Mouse (Mus musculus) G1E (cell line): ENCODE measurements around the gene Pomp. TPM values are rescaled to one million over a fixed set of nuclear protein-coding genes. Genes with fewer than 3 reads are reported as not detected.

Experiments
- ATAC-seq: 2 replicates; pipeline ENCODE4 v1.8.0; 2016; ENCODE audit warnings: mild to moderate bottlenecking; ENCODE audit not compliant: insufficient number of reproducible peaks, poor library complexity, low FRiP score, severe bottlenecking; ENCODE audit errors: extremely low read depth
- DNase-seq: peaks from one replicate; pipeline ENCODE4 v3.0.0; 2012; ENCODE audit warnings: low spot score
- H3K27me3 ChIP-seq: 2 replicates; pipeline ENCODE4 v1.6.1; 2012; ENCODE audit warnings: mild to moderate bottlenecking, low read length, inconsistent platforms; ENCODE audit not compliant: insufficient read depth
- H3K36me3 ChIP-seq: replicated peaks from 2 replicates; pipeline ENCODE3; 2012; ENCODE audit warnings: mild to moderate bottlenecking, inconsistent platforms
- H3K4me1 ChIP-seq: 2 replicates; pipeline ENCODE4 v1.6.1; 2012; ENCODE audit warnings: low read depth, low read length, inconsistent platforms, mixed read lengths; ENCODE audit not compliant: insufficient read depth
- H3K4me3 ChIP-seq: 2 replicates; pipeline ENCODE4 v1.5.1; 2012; ENCODE audit warnings: low read depth, mild to moderate bottlenecking, inconsistent platforms, low read length, moderate library complexity, mixed read lengths
- H3K9me3 ChIP-seq: replicated peaks from 2 replicates; pipeline ENCODE4 v1.6.1; 2012; ENCODE audit warnings: inconsistent platforms
- CTCF ChIP-seq: IDR thresholded peaks from 2 replicates; pipeline ENCODE4 v1.5.1; 2012; ENCODE audit warnings: low read depth, low read length, inconsistent platforms, mixed read lengths
- GATA1 ChIP-seq: IDR thresholded peaks from 2 replicates; pipeline ENCODE4 v1.6.1; 2012; ENCODE audit warnings: borderline replicate concordance, low read length, inconsistent platforms, mixed read lengths
- GATA2 ChIP-seq: IDR thresholded peaks from 2 replicates; pipeline ENCODE4 v1.6.1; 2012; ENCODE audit warnings: low read depth, low read length, inconsistent platforms, borderline replicate concordance
- POLR2AphosphoS5 ChIP-seq: IDR thresholded peaks from 2 replicates; pipeline ENCODE4 v1.6.1; 2012; ENCODE audit warnings: low read depth, low read length, inconsistent platforms; ENCODE audit not compliant: insufficient replicate concordance
- TAL1 ChIP-seq: conservative IDR thresholded peaks from 2 replicates; pipeline ENCODE4 v1.6.1; 2012; ENCODE audit warnings: low read depth, low read length, inconsistent platforms, mixed read lengths
- polyA plus RNA-seq: library from polyadenylated mRNA; stranded (reverse); fragments of >175 nt; gene quantifications from 2 replicates; pipeline ENCODE4 v1.2.3, GENCODE M21; 2012
- total RNA-seq, 2 experiments: library from RNA; stranded (forward) in 1 of 2; stranded (reverse) in 1 of 2; fragments of 200-1000 nt in 1 of 2; fragments of >200 nt in 1 of 2; fragmentation: Nextera tagmentation in 1 of 2; gene quantifications; 2 replicates each; pipeline ENCODE4 v1.2.3; 2014 to 2017

The Pomp gene
- total and polyA plus RNA-seq, 3 experiments = 18.1 to 224 (median 117) TPM

DNA sequence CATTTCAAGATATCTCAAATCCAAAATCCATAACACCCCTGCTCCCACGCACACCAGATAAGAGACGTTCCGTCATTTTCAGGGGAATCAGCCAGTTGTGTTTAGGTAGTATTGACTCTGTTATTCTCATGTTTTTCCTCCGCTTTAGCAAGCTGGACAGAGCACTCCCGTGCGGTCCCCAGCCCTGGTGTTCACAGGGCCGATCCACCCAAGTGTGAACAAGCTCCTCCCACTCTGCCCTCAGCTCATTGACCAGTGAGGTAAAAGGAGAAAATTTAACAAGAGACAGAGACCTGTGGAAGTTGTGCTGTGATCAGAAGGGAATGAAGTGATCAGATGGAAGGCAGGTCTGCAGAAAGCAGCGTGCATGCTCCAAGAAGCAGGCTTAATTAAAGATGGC, 31.4 kb upstream of the Pomp start:
- Histone ChIP-seq H3K4me1 (peaks cover 6% of the 10 kb centered on the region; the same call in 1 of the 2 replicates), H3K9me3 (no peaks in the 10 kb centered on the region), H3K4me3 (no peak overlapping the region), H3K27me3 (no peaks in the 10 kb centered on the region), H3K36me3 (no peaks in the 10 kb centered on the region)
- TF ChIP-seq GATA2 (no peak), GATA1 (no peak)
- ATAC-seq = no peak
- DNase-seq = no peak

DNA sequence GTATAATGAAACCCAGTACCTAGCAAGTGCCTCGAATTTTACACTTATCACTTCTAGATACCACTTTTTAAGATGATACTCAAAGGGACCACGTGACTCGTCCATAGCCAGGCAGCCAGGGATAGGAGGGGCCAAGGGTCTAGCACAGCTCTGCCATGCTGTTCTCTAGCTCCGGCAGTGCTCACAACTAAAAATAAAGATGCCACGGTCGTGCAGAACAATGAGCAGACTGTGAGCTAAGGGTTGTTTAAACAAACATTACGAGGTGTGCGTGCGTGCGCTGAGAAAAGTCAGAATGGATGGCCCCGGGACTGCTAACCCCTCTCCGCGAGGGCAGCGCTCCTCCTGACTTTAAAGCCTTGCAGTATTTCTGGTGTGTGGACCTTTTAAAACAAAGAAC, 27.4 kb upstream of the Pomp start:
- no peaks in the 10 kb centered on the region for H3K9me3 ChIP-seq
- H3K27me3 ChIP-seq = peaks cover 7% of the 10 kb centered on the region
- no peaks in the 10 kb centered on the region for H3K36me3 ChIP-seq
- no peak overlapping the region for H3K4me3 ChIP-seq
- no peaks in the 10 kb centered on the region for H3K4me1 ChIP-seq
- no peak for ATAC-seq
- DNase-seq = no peak
- TF ChIP-seq POLR2AphosphoS5 (no peak), GATA2 (no peak), CTCF (no peak), TAL1 (no peak)

DNA sequence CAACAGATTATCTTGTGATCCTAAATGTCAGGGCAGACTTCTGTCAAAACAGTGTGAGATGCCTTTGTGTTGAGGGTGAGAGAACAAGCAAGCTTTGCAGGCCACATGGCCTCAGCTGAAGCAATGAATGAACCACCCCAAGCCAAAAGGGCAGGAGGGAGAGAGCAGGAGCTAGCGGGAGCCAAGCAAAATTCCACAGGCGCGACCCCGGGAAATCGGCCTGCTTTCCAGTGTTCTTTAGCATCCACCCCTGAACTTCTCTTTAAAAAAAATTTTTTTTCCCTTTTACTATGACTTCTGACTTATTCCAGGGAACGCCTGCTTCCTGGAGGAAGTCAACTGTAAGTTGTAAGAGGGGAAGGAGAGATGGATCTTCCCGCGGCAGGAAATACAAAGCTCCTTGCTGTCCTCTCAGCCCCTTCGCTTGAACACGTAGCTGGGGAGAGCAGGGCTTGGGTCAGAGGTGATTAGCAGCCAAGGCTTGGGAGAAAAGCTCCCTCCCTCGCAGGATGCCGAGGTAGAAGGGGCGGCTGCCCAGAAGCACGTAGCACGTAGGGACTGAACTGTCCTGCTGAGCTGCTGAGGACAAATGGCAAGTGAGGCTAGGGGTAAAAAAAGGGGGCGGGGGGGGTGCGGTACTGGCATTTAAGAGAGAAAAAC, 25.3 kb upstream of the Pomp start:
- no peaks in the 10 kb centered on the region for H3K4me1 ChIP-seq
- ATAC-seq (no peak), DNase-seq (no peak)
- no peak overlapping the region for H3K4me3 ChIP-seq
- no peaks in the 10 kb centered on the region for H3K9me3 ChIP-seq
- peaks cover 7% of the 10 kb centered on the region for H3K27me3 ChIP-seq
- TF ChIP-seq TAL1 (no peak), GATA2 (no peak), CTCF (no peak), GATA1 (no peak), POLR2AphosphoS5 (no peak)
- H3K36me3 ChIP-seq = no peaks in the 10 kb centered on the region

DNA sequence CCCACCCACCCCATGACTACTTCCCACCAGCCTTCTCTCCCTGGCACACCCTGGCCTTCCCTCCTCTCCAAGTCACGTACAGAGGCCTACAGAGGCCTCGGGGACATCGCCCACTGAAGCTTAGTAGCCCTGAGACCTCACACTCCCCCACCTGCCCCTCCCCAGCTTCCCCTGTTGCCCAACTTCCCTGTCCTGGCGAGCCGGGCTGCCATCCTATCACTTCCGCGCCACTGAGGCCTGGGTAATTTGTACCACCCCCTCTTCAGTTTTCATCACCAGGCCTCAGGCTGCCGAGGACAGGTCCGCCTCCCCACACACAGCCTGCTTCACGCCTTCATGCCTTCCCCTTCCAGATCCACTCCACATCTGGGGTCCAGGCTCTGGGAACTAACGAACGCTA, 20.8 kb upstream of the Pomp start:
- H3K27me3 ChIP-seq = peaks cover 7% of the 10 kb centered on the region
- H3K36me3 ChIP-seq = no peaks in the 10 kb centered on the region
- H3K9me3 ChIP-seq = no peaks in the 10 kb centered on the region
- DNase-seq (no peak), ATAC-seq (no peak)
- no peaks in the 10 kb centered on the region for H3K4me1 ChIP-seq
- no peak for TF ChIP-seq POLR2AphosphoS5
- TF ChIP-seq GATA2 = no peak
- no peak for TF ChIP-seq GATA1
- no peak for TF ChIP-seq TAL1
- no peak for TF ChIP-seq CTCF
- H3K4me3 ChIP-seq = no peak overlapping the region

DNA sequence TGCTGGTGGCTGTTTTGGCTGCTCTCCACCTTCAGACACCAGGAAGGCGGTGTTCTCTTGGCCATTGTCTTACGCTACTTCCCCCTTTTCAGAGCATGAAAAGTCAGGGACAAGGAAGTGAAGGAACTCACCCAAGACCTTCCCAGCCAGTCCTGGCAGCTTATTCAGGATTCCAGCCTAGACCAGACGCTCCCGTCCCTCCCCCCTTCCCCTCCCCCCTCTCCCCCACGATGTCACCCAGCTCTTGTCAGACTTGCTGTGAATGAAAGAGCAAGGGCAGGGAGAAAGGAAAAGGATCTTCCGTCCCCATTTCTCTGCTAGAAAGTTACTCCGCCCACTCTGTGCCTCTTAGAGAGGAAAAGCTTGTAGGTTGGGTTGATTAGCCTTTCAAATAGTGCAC, 16.9 kb upstream of the Pomp start:
- no peaks in the 10 kb centered on the region for H3K4me1 ChIP-seq
- no peaks in the 10 kb centered on the region for H3K9me3 ChIP-seq
- ATAC-seq (no peak), DNase-seq (no peak)
- H3K36me3 ChIP-seq = no peaks in the 10 kb centered on the region
- H3K27me3 ChIP-seq = no peaks in the 10 kb centered on the region; the same call in none of the 2 replicates
- no peak overlapping the region for H3K4me3 ChIP-seq
- TF ChIP-seq GATA2 = no peak
- no peak for TF ChIP-seq POLR2AphosphoS5
- no peak for TF ChIP-seq TAL1
- TF ChIP-seq CTCF = no peak
- TF ChIP-seq GATA1 = no peak

DNA sequence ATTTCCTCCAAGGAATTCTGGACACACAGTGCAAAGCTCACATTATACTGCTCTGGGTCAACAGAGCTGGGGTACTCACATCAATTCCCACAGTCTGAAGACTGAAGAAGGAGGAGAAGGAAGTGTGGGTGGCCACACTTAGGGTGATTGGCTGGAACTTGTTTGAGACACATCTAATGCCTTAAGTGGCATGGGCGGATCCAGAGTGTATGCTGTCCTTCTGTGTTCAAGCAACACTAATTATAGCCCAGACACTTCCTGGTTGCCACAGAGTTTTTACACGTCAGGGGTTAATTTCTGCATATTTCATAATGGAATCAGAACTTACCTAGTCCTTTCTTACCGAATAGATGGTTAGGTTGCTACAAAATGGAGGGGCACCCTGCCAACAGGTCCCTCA, 14.9 kb upstream of the Pomp start:
- no peak for DNase-seq
- ATAC-seq = no peak
- Histone ChIP-seq H3K4me1 (no peaks in the 10 kb centered on the region), H3K36me3 (no peaks in the 10 kb centered on the region), H3K27me3 (peaks cover 3% of the 10 kb centered on the region), H3K9me3 (peaks cover 2% of the 10 kb centered on the region; the same call in 1 of the 2 replicates), H3K4me3 (no peak overlapping the region)
- TF ChIP-seq TAL1 (no peak), GATA1 (no peak), POLR2AphosphoS5 (no peak), CTCF (no peak), GATA2 (no peak)
